Mouse (Mus musculus): Measurements from ENCODE around the gene Btnl1. TPM values are rescaled to one million over a fixed set of nuclear protein-coding genes. Genes with fewer than 3 reads are reported as not detected.
A peak's percentile ranks its signal among the peaks of the same experiment; 100 is the strongest.

Gene Btnl1
- polyA plus RNA-seq, 1 experiment from 2014 or later = not detected

DNA sequence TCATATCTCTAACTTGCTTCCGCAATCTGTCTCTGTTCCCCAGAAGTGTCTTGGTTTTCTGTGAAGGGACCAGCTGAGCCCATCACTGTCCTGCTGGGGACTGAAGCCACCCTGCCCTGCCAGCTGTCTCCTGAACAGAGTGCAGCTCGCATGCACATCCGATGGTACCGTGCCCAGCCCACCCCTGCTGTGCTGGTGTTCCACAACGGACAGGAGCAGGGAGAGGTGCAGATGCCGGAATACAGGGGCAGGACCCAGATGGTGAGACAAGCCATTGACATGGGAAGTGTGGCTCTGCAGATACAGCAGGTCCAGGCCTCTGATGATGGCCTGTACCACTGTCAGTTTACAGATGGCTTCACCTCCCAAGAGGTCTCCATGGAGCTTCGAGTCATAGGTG, 2.5 kb downstream of the Btnl1 start:
- no peak overlapping the region for H3K9ac ChIP-seq (ENCODE audit: low read depth, low read length)
- ATAC-seq = no peak
- no peaks in the 10 kb centered on the region for H3K4me1 ChIP-seq (ENCODE audit: control insufficient read depth, insufficient read depth, low read depth, low read length)
- 66% methylated on average over 7 of the region's 7 CpGs for WGBS
- H3K27ac ChIP-seq (ENCODE audit: low read depth, low read length) = no peak overlapping the region
- H3K27me3 ChIP-seq (replicated peaks; ENCODE audit: control insufficient read depth, insufficient read depth, low read length) = no peaks in the 10 kb centered on the region
- no peak overlapping the region for H3K4me3 ChIP-seq (ENCODE audit: low read length)
- H3K36me3 ChIP-seq (ENCODE audit: control insufficient read depth, insufficient read depth, low read length) = no peaks in the 10 kb centered on the region
- no peak overlapping the region for H3K4me2 ChIP-seq (ENCODE audit: low read length)
- no peaks in the 10 kb centered on the region for H3K9me3 ChIP-seq (ENCODE audit: control insufficient read depth, low read length)

DNA sequence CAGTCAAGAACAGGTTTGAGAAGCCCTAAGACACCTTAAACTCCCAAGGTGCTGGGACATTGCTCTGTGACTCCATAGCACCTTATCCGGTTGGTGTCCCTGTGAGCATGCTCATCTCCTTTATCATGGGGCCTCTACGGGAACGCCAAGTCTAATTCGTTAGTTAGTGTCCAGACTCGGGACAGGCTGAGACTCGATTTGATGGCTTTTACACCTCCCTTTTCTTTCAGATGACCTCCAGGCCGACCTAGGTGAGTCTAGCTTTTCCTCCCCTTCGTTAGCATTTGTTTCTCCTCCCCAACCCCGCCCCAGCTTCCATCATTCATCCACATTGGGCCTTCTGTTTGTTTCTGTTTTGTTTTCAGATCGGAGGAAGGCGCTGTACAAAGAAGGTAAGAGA, 4.9 kb downstream of the Btnl1 start:
- no peak for ATAC-seq
- Histone ChIP-seq H3K27ac (ENCODE audit: low read depth, low read length) (no peak overlapping the region), H3K27me3 (replicated peaks; ENCODE audit: control insufficient read depth, insufficient read depth, low read length) (no peaks in the 10 kb centered on the region), H3K9ac (ENCODE audit: low read depth, low read length) (no peak overlapping the region), H3K4me3 (ENCODE audit: low read length) (no peak overlapping the region), H3K36me3 (ENCODE audit: control insufficient read depth, insufficient read depth, low read length) (no peaks in the 10 kb centered on the region), H3K4me2 (ENCODE audit: low read length) (no peak overlapping the region), H3K9me3 (ENCODE audit: control insufficient read depth, low read length) (no peaks in the 10 kb centered on the region), H3K4me1 (ENCODE audit: control insufficient read depth, insufficient read depth, low read depth, low read length) (no peaks in the 10 kb centered on the region)
- WGBS = 75% methylated on average over 11 of the region's 11 CpGs

DNA sequence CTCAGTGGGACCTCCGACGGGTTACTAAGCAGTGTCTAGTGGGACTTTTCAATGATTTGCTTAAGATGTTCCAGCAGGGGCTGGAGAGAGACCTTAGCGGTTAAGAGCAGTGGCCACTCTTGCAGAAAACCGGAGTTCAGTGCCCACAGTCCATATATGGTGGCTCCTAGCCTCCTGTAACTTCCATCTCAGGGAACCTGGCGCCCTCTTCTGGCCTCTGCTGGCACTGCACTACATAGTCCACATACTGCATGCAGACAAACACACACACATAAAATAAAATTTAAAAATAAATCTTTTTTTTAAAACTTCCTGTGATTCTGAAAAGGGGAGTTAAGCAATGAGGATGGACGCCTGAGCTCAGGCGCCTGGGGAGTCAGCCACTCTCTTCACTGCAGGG, 6.3 kb downstream of the Btnl1 start:
- no peaks in the 10 kb centered on the region for H3K9me3 ChIP-seq (ENCODE audit: control insufficient read depth, low read length)
- ATAC-seq = no peak
- H3K4me2 ChIP-seq (ENCODE audit: low read length) = no peak overlapping the region
- no peaks in the 10 kb centered on the region for H3K4me1 ChIP-seq (ENCODE audit: control insufficient read depth, insufficient read depth, low read depth, low read length)
- WGBS = 72% methylated on average over 7 of the region's 7 CpGs
- H3K36me3 ChIP-seq (ENCODE audit: control insufficient read depth, insufficient read depth, low read length) = no peaks in the 10 kb centered on the region
- no peaks in the 10 kb centered on the region for H3K27me3 ChIP-seq (replicated peaks; ENCODE audit: control insufficient read depth, insufficient read depth, low read length)
- H3K9ac ChIP-seq (ENCODE audit: low read depth, low read length) = no peak overlapping the region
- H3K27ac ChIP-seq (ENCODE audit: low read depth, low read length) = no peak overlapping the region
- no peak overlapping the region for H3K4me3 ChIP-seq (ENCODE audit: low read length)

DNA sequence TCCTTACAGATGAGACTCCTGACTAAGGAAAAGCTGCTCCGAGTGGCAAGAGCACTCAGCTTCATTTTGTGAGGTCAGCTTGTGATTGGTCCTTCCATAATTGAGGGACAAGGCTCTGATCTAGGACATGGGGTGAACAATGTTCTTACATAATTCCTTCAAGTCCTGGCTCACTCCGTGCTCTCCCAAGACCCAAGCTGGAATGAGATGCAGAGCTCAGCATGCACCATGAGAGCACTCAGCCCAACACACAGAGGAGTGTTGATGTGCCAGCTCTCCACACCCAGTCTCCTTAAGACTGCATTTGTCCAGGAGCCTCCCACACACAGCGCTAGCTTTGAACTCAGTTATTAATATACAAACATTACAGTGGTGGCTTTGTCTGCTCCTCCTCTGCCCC, 7.8 kb downstream of the Btnl1 start:
- no peak overlapping the region for H3K27ac ChIP-seq (ENCODE audit: low read depth, low read length)
- no peaks in the 10 kb centered on the region for H3K4me1 ChIP-seq (ENCODE audit: control insufficient read depth, insufficient read depth, low read depth, low read length)
- H3K9ac ChIP-seq (ENCODE audit: low read depth, low read length) = no peak overlapping the region
- no peak for ATAC-seq
- H3K27me3 ChIP-seq (replicated peaks; ENCODE audit: control insufficient read depth, insufficient read depth, low read length) = no peaks in the 10 kb centered on the region
- no peaks in the 10 kb centered on the region for H3K36me3 ChIP-seq (ENCODE audit: control insufficient read depth, insufficient read depth, low read length)
- H3K4me2 ChIP-seq (ENCODE audit: low read length) = no peak overlapping the region
- H3K9me3 ChIP-seq (ENCODE audit: control insufficient read depth, low read length) = no peaks in the 10 kb centered on the region
- no peak overlapping the region for H3K4me3 ChIP-seq (ENCODE audit: low read length)
- 71% methylated on average over 3 of the region's 3 CpGs for WGBS

DNA sequence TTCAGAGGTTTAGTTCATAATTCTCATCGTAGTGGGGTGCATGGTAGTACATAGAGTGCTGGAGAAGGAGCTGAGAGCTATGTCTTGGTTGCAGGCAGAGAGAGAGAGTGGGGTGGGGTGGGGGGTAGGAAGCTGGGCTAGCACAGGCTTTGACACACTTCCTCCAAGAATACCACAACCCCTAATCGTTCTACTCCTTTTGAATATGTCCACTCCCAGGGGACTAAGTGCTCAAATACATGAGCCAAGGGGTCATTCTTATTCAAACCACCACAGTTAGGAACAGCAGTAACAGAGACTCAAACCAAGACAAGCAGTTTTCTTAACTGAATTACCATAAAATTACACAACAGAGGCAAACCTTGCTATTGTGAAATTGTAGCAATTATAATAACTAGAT, 9.7 kb downstream of the Btnl1 start:
- no peaks in the 10 kb centered on the region; the same call in 1 of the 2 replicates for H3K27me3 ChIP-seq (replicated peaks; ENCODE audit: control insufficient read depth, insufficient read depth, low read length)
- no peak overlapping the region for H3K9ac ChIP-seq (ENCODE audit: low read depth, low read length)
- H3K4me1 ChIP-seq (ENCODE audit: control insufficient read depth, insufficient read depth, low read depth, low read length) = no peaks in the 10 kb centered on the region; the same call in 1 of the 2 replicates
- H3K27ac ChIP-seq (ENCODE audit: low read depth, low read length) = no peak overlapping the region
- H3K9me3 ChIP-seq (ENCODE audit: control insufficient read depth, low read length) = no peaks in the 10 kb centered on the region
- H3K36me3 ChIP-seq (ENCODE audit: control insufficient read depth, insufficient read depth, low read length) = no peaks in the 10 kb centered on the region
- H3K4me2 ChIP-seq (ENCODE audit: low read length) = no peak overlapping the region
- no peak for ATAC-seq
- 76% methylated on average over 2 of the region's 2 CpGs for WGBS
- H3K4me3 ChIP-seq (ENCODE audit: low read length) = no peak overlapping the region

DNA sequence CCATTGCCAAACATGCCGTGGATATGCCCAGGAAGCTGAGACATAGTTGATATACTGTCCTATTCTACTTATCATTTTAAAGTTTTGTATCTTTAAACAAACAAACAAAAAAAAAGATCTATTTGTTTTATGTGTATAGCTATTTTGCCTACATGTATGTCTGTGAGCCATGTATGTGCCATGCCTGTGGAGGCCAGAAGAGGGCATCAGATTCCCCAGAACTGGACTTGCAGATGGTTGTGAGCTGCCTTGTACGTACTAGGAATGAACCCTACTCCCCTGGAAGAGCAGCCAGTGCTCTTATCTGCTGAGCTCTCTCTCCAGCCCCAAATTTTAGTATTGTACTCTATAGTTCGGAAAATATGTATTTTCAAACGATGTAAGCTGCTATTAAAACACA, 11.6 kb downstream of the Btnl1 start:
- no peaks in the 10 kb centered on the region for H3K36me3 ChIP-seq (ENCODE audit: control insufficient read depth, insufficient read depth, low read length)
- no peaks in the 10 kb centered on the region for H3K9me3 ChIP-seq (ENCODE audit: control insufficient read depth, low read length)
- 33% methylated on average over 4 of the region's 4 CpGs for WGBS
- no peak overlapping the region for H3K27ac ChIP-seq (ENCODE audit: low read depth, low read length)
- H3K4me3 ChIP-seq (ENCODE audit: low read length) = no peak overlapping the region
- H3K27me3 ChIP-seq (replicated peaks; ENCODE audit: control insufficient read depth, insufficient read depth, low read length) = no peaks in the 10 kb centered on the region; the same call in 1 of the 2 replicates
- ATAC-seq = no peak
- H3K4me2 ChIP-seq (ENCODE audit: low read length) = no peak overlapping the region
- H3K9ac ChIP-seq (ENCODE audit: low read depth, low read length) = no peak overlapping the region
- H3K4me1 ChIP-seq (ENCODE audit: control insufficient read depth, insufficient read depth, low read depth, low read length) = no peaks in the 10 kb centered on the region; the same call in 1 of the 2 replicates

DNA sequence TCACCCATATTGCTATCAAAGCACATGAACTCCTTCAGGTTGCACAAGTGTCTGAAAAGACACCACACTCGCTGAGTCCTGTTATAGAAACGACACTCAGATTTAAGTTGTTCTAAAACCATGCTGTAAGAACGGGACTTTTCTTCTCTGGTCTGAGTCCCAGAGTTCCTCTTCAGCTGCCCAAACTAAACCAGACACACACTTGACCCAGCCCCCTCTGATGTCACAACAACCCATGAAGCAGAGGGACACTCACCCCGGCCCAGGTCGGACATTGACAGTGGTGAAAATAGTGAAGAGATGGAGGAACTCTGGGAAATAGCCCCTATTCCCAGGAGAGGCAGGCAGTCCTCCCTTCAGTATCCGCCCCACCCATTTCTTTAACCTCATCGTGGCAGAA, 14.6 kb downstream of the Btnl1 start:
- no peak overlapping the region for H3K4me3 ChIP-seq (ENCODE audit: low read length)
- no peaks in the 10 kb centered on the region; the same call in 1 of the 2 replicates for H3K27me3 ChIP-seq (replicated peaks; ENCODE audit: control insufficient read depth, insufficient read depth, low read length)
- no peak overlapping the region for H3K27ac ChIP-seq (ENCODE audit: low read depth, low read length)
- H3K9me3 ChIP-seq (ENCODE audit: control insufficient read depth, low read length) = no peaks in the 10 kb centered on the region
- no peaks in the 10 kb centered on the region for H3K36me3 ChIP-seq (ENCODE audit: control insufficient read depth, insufficient read depth, low read length)
- H3K4me2 ChIP-seq (ENCODE audit: low read length) = no peak overlapping the region; the same call in 1 of the 2 replicates
- H3K9ac ChIP-seq (ENCODE audit: low read depth, low read length) = no peak overlapping the region
- H3K4me1 ChIP-seq (ENCODE audit: control insufficient read depth, insufficient read depth, low read depth, low read length) = no peaks in the 10 kb centered on the region; the same call in 1 of the 2 replicates
- ATAC-seq = 0 out of 2 replicates have a peak, but pooled peaks have one; percentile 6
- 74% methylated on average over 7 of the region's 7 CpGs for WGBS

DNA sequence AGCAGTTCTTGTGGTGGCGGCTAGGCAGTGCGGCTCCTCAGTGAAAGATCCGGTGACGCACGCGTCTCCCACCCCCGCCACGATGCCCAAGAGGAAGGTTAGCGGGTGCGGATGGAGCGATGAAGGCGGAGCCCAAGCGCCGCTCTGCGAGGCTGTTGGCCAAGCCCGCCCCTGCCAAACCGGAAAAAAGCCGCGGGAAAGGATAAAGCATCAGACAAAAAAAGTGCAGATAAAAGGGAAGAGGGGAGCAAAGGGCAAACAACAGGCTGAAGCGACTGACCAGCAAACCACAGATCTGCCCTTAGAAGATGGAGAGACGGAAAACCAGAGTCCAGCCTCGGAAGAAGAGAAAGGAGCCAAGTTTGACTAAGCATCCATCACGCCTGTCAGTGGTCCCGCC, 15.4 kb downstream of the Btnl1 start:
- peak overlapping the region; percentile 32 for H3K9ac ChIP-seq (ENCODE audit: low read depth, low read length)
- no peaks in the 10 kb centered on the region; the same call in 1 of the 2 replicates for H3K27me3 ChIP-seq (replicated peaks; ENCODE audit: control insufficient read depth, insufficient read depth, low read length)
- H3K36me3 ChIP-seq (ENCODE audit: control insufficient read depth, insufficient read depth, low read length) = no peaks in the 10 kb centered on the region
- H3K4me3 ChIP-seq (ENCODE audit: low read length) = peak overlapping the region; percentile 45
- ATAC-seq = peak; percentile 82
- H3K4me1 ChIP-seq (ENCODE audit: control insufficient read depth, insufficient read depth, low read depth, low read length) = no peaks in the 10 kb centered on the region; the same call in 1 of the 2 replicates
- H3K9me3 ChIP-seq (ENCODE audit: control insufficient read depth, low read length) = no peaks in the 10 kb centered on the region
- H3K27ac ChIP-seq (ENCODE audit: low read depth, low read length) = no peak overlapping the region
- WGBS = 2% methylated on average over 24 of the region's 24 CpGs
- H3K4me2 ChIP-seq (ENCODE audit: low read length) = peak overlapping the region; percentile 63

DNA sequence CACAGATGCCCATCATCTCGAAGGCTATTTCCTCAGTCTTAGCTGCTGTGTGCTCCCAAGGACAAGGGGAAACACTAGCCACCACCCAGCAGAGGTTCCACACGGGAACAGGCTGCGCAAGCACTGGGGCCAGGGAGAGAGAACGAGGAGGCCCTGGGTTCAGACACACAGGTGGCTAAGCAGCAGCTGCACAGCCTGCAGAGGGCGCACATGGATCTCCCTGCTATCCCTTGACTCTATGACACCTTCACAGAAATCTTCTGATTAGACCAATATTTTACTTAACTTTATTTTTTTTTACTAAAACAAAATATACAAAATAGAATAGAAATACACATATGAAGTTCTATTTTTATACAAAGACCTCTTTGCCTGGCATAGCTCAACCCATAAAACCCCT, 20.4 kb downstream of the Btnl1 start:
- ATAC-seq = no peak
- Histone ChIP-seq H3K27me3 (replicated peaks; ENCODE audit: control insufficient read depth, insufficient read depth, low read length) (no peaks in the 10 kb centered on the region), H3K4me2 (ENCODE audit: low read length) (no peak overlapping the region; the same call in 1 of the 2 replicates), H3K4me1 (ENCODE audit: control insufficient read depth, insufficient read depth, low read depth, low read length) (peaks cover 3% of the 10 kb centered on the region; the same call in 1 of the 2 replicates), H3K9me3 (ENCODE audit: control insufficient read depth, low read length) (no peaks in the 10 kb centered on the region), H3K9ac (ENCODE audit: low read depth, low read length) (no peak overlapping the region), H3K27ac (ENCODE audit: low read depth, low read length) (no peak overlapping the region), H3K36me3 (ENCODE audit: control insufficient read depth, insufficient read depth, low read length) (no peaks in the 10 kb centered on the region), H3K4me3 (ENCODE audit: low read length) (no peak overlapping the region)
- 76% methylated on average over 5 of the region's 5 CpGs for WGBS
